Mouse (Mus musculus) midbrain, embryonic 16.5 days (tissue): ENCODE measurements around the gene Ppme1. TPM values are rescaled to one million over a fixed set of nuclear protein-coding genes. Genes with fewer than 3 reads are reported as not detected.

Experiments used
- ATAC-seq: fragments of 200-750 bp; cut with Nextera tagmentation; 2 replicates; pipeline ENCODE4 v1.8.0; 2017; ENCODE audit warnings: moderate TSS enrichment
- H3K27ac ChIP-seq: fragments of 300-500 bp; sonication (generic); 2 replicates; pipeline ENCODE4 v1.5.1; 2014; ENCODE audit warnings: mild to moderate bottlenecking, low read length, mixed read lengths
- H3K27me3 ChIP-seq: fragments of 300-500 bp; sonication (generic); 2 replicates; pipeline ENCODE4 v1.6.1; 2014; ENCODE audit warnings: low read depth, low read length, mixed read lengths; ENCODE audit not compliant: control insufficient read depth, insufficient read depth
- H3K36me3 ChIP-seq: fragments of 300-500 bp; sonication (generic); 2 replicates; pipeline ENCODE4 v1.6.1; 2014; ENCODE audit warnings: mild to moderate bottlenecking, low read length, moderate library complexity, mixed read lengths; ENCODE audit not compliant: control insufficient read depth, insufficient read depth
- H3K4me1 ChIP-seq: fragments of 300-500 bp; sonication (generic); 2 replicates; pipeline ENCODE4 v1.6.1; 2014; ENCODE audit warnings: mild to moderate bottlenecking, low read length, mixed read lengths; ENCODE audit not compliant: control insufficient read depth, insufficient read depth
- H3K4me2 ChIP-seq: fragments of 300-500 bp; sonication (generic); 2 replicates; pipeline ENCODE4 v1.6.1; 2014; ENCODE audit warnings: mild to moderate bottlenecking, low read length, mixed read lengths
- H3K4me3 ChIP-seq: fragments of 300-500 bp; sonication (generic); 2 replicates; pipeline ENCODE4 v1.5.1; 2014; ENCODE audit warnings: low read depth, mild to moderate bottlenecking, low read length, moderate library complexity, mixed read lengths
- H3K9ac ChIP-seq: fragments of 300-500 bp; sonication (generic); 2 replicates; pipeline ENCODE4 v1.6.1; 2014; ENCODE audit warnings: low read depth, low read length, mixed read lengths
- H3K9me3 ChIP-seq: fragments of 300-500 bp; sonication (generic); replicated peaks from 2 replicates; pipeline ENCODE4 v1.6.1; 2014; ENCODE audit warnings: mild to moderate bottlenecking, low read length, mixed read lengths; ENCODE audit not compliant: control insufficient read depth, poor library complexity, severe bottlenecking
- WGBS: fragments of 180-500 bp; shearing (Covaris S2); extraction: QIAGEN DNeasy Blood & Tissue Kit; methylation state at CpG from one replicate; pipeline ENCODE4 v1.1.7; 2014; 5-methylcytosine and 5-hydroxymethylcytosine counted together
- polyA plus RNA-seq: library from polyadenylated mRNA; unstranded; fragments of >200 nt; fragmentation: Nextera tagmentation; extraction: Ambion mirVana; gene quantifications from 2 replicates; pipeline ENCODE4 v1.2.1, GENCODE M21; 2015

Gene Ppme1
- polyA plus RNA-seq, 1 experiment from 2014 or later = 160 TPM

DNA sequence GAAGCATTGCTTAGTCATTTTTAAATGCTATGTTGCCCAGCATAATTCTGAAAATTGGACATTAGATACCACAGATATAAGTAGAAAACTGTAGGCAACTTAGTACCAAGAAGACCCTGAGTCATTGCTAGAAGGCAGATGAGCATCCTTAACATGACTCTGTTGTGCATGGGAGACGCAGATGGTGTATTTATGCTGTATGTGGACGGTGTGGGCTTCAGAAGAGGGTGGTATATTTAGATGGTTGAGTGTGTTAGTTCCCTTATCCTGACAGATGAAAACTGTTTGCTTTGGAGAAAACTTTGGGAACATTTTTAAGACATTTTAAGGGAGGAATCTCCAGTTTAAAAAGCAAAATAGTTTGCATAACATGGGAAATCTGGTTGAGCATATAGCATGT, 16.1 kb upstream of the Ppme1 start:
- Histone ChIP-seq H3K4me1 (no peaks in the 10 kb centered on the region), H3K9ac (no peak overlapping the region), H3K27ac (no peak overlapping the region), H3K4me3 (no peak overlapping the region), H3K4me2 (no peak overlapping the region), H3K9me3 (no peaks in the 10 kb centered on the region), H3K36me3 (peaks cover 14% of the 10 kb centered on the region), H3K27me3 (no peaks in the 10 kb centered on the region)
- no peak for ATAC-seq
- WGBS = 97% methylated on average over 2 of the region's 2 CpGs

DNA sequence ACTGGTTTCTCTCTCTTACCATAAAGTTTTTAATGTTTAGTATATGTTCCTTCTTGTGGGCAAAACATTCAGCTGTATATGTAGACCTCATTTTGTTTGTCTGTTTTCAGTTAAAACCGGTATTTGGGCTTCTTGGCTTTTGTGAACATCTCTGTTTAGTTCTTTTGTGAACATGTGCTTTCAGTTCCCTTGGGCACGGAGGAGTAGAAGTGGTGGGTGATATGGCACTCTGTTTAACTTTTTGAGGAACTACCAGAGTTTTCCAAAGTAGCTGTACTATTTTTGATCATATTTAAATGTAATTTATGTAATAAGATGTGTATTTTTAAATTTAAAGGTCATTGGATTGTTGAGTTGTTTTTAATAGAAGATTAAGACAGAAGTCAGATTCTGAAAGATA, 11.1 kb upstream of the Ppme1 start:
- H3K9ac ChIP-seq = no peak overlapping the region
- H3K36me3 ChIP-seq = peaks cover 9% of the 10 kb centered on the region
- H3K27me3 ChIP-seq = no peaks in the 10 kb centered on the region
- no peak overlapping the region for H3K27ac ChIP-seq
- 87% methylated on average over 2 of the region's 2 CpGs for WGBS
- H3K4me2 ChIP-seq = no peak overlapping the region
- no peak overlapping the region for H3K4me3 ChIP-seq
- H3K4me1 ChIP-seq = no peaks in the 10 kb centered on the region
- ATAC-seq = no peak
- H3K9me3 ChIP-seq = no peaks in the 10 kb centered on the region

DNA sequence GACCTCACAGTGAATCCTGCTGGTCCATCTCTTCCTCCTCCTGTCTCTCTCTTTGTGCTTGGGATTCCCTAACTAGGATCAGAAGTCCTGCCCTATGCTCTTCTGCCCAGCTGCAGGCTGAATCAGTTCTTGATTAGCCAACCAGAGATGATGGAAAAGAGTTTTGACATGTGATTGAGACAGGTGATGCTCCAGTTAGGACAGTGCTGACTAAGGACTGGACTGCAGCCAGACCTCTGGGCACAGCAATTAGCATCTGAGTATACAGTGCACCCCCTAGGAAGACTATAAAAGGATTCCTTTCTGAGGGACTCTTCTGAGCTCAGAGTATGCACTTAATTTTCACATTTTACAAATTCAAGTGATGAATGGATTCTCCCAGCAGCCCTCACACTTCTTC, 9.1 kb upstream of the Ppme1 start:
- no peak overlapping the region for H3K4me2 ChIP-seq
- no peak overlapping the region for H3K9ac ChIP-seq
- ATAC-seq = no peak
- no peaks in the 10 kb centered on the region for H3K9me3 ChIP-seq
- no peaks in the 10 kb centered on the region for H3K27me3 ChIP-seq
- no peaks in the 10 kb centered on the region for H3K4me1 ChIP-seq
- no peak overlapping the region for H3K27ac ChIP-seq
- H3K36me3 ChIP-seq = peaks cover 9% of the 10 kb centered on the region
- H3K4me3 ChIP-seq = no peak overlapping the region

DNA sequence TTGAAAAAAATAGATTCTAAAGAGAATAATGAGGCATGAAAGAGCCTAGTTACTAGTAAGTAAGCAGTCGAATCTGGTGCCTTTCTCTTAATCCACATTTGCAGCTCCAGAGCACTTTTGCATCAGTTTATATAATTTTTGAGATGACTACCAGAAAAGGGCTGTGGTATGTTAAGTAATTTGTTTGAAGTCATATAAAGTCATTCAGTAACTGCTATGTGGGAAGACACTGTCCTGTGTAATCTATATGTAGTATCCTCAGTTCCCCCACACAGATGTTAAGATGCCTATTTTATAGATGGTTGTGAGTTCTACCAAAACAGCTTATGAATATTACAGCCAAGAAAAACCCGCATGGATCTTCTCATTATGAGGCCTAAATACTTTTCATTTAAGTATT, 6.2 kb upstream of the Ppme1 start:
- 88% methylated on average over 2 of the region's 2 CpGs for WGBS
- Histone ChIP-seq H3K36me3 (peaks cover 11% of the 10 kb centered on the region), H3K4me2 (no peak overlapping the region), H3K9me3 (no peaks in the 10 kb centered on the region), H3K27ac (no peak overlapping the region), H3K9ac (no peak overlapping the region), H3K27me3 (no peaks in the 10 kb centered on the region), H3K4me3 (no peak overlapping the region), H3K4me1 (peaks cover 1% of the 10 kb centered on the region; the same call in 1 of the 2 replicates)
- ATAC-seq = no peak

DNA sequence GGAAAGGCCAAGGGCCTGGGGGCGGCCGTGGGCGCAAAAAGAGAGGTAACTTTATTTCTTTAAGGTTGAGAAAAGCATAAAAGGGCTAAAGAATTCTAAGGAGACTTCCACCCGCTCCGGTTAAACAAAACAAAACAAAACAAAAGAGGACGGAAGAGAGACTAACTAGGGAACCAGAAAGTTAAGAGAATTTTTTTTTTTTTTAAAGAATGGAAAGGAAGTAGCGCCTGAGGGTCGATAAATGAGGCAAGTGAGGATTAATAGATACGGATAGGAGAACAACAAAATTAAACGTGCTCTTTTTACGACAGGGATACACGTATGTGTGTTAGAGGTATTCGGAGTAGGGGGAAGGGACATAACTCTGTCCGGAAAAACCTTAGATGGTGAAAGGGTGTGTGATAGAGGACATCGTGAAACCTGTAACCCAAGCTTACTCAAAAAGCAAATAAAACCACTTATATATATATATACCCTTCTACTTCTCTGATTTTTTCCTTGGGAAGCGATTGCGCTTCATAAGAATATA, 409 bp upstream of the Ppme1 start:
- peak overlapping the region; percentile 73 for H3K4me2 ChIP-seq
- H3K9ac ChIP-seq = peak overlapping the region; percentile 66
- H3K4me3 ChIP-seq = peak overlapping the region; percentile 68
- peak overlapping the region; percentile 83 for H3K27ac ChIP-seq
- ATAC-seq = no peak
- no peaks in the 10 kb centered on the region for H3K27me3 ChIP-seq
- 9% methylated on average over 17 of the region's 17 CpGs for WGBS
- no peaks in the 10 kb centered on the region for H3K9me3 ChIP-seq
- peaks cover 3% of the 10 kb centered on the region; the same call in 1 of the 2 replicates for H3K36me3 ChIP-seq
- H3K4me1 ChIP-seq = peaks cover 30% of the 10 kb centered on the region

DNA sequence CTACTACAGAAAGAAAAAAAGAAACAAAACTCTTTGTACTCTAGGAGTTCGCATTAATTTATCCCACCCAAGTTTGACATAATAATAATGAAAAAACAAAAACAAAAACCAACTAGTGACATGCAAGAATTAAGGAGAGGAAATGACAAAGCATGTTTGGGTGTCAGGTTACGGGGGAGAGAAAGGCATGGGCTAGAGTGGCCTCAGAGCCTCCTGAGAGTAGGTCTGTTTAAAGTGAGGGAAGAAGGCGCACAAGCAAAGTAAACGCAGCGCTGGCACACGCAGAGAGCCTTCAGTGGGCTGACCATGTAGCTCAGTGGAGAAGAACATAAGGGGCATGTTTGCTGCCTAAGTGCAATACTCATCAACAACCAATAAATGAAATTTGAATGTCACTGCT, 7.2 kb downstream of the Ppme1 start:
- no peak overlapping the region for H3K4me2 ChIP-seq
- WGBS = 68% methylated on average over 6 of the region's 6 CpGs
- no peaks in the 10 kb centered on the region for H3K27me3 ChIP-seq
- no peaks in the 10 kb centered on the region for H3K36me3 ChIP-seq
- H3K4me3 ChIP-seq = no peak overlapping the region
- no peak overlapping the region for H3K27ac ChIP-seq
- no peaks in the 10 kb centered on the region for H3K9me3 ChIP-seq
- H3K4me1 ChIP-seq = peaks cover 12% of the 10 kb centered on the region
- no peak for ATAC-seq
- H3K9ac ChIP-seq = no peak overlapping the region

DNA sequence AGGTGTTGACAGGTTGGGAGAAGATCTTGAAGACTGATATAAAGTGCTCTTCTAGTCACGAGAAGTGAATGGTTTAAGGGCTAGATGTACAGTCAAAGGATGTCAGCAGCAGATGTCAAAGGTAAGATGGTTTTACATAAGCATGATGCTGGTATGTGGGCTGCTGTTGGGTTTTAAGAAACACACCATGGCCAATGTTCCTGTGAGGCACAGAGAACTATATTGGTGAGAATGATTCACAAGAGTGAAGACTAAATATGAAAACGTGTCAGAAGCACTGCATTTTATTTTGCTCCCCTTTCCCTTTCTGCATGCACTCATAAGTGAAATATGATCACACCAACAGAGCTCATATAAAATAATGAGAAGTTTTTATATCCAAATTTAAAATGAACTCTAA, 8.9 kb downstream of the Ppme1 start:
- Histone ChIP-seq H3K4me2 (no peak overlapping the region), H3K9me3 (no peaks in the 10 kb centered on the region), H3K27me3 (no peaks in the 10 kb centered on the region), H3K4me1 (peaks cover 2% of the 10 kb centered on the region), H3K9ac (no peak overlapping the region), H3K36me3 (no peaks in the 10 kb centered on the region), H3K27ac (no peak overlapping the region), H3K4me3 (no peak overlapping the region)
- WGBS = 94% methylated on average over 2 of the region's 2 CpGs
- ATAC-seq = no peak

DNA sequence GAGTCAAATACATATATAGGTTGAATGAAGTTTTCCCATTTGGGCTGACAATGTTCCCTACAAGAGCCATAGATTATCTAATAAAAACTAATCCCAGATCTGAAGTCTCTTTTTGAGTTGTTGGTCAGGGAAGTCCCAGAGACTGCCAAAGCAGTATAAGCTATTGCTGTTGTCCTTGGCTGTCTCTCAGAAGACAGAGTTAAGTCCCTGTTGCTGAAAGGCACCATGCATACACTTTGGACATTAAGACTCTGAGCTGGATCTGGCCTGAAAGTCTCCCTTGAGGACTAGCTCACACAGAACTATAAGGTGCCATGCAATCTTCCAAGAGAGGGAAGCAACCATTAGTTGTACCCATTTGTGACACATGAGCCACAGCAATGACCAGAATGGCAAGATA, 14.3 kb downstream of the Ppme1 start:
- H3K27me3 ChIP-seq = no peaks in the 10 kb centered on the region
- no peak for ATAC-seq
- no peaks in the 10 kb centered on the region for H3K9me3 ChIP-seq
- H3K4me3 ChIP-seq = no peak overlapping the region
- peaks cover 7% of the 10 kb centered on the region; the same call in 1 of the 2 replicates for H3K36me3 ChIP-seq
- no peaks in the 10 kb centered on the region for H3K4me1 ChIP-seq
- H3K9ac ChIP-seq = no peak overlapping the region
- no peak overlapping the region for H3K27ac ChIP-seq
- no peak overlapping the region for H3K4me2 ChIP-seq

DNA sequence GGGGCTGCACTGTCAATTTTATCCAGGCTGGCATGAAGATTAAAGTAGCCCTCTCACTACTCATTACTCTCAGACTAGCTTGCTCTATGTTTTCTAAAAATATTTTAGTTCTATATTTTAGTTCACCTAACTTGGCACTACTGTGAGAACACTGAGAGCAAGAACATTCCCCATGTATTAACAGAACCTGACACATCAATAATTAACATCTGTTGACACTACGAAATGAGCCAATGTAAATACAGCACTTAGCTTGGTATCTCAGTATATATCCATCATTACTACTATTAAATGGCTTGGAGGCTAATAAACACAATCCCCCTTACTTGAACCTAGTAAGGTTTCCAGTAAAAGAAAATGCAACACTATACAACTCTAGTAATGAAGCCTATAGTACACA, 15.3 kb downstream of the Ppme1 start:
- Histone ChIP-seq H3K4me2 (no peak overlapping the region), H3K4me3 (no peak overlapping the region), H3K36me3 (peaks cover 7% of the 10 kb centered on the region; the same call in 1 of the 2 replicates), H3K27ac (no peak overlapping the region), H3K9me3 (no peaks in the 10 kb centered on the region), H3K27me3 (no peaks in the 10 kb centered on the region), H3K9ac (no peak overlapping the region), H3K4me1 (no peaks in the 10 kb centered on the region)
- 85% methylated on average over 1 of the region's 1 CpGs for WGBS
- no peak for ATAC-seq
